Mouse (Mus musculus) testis, adult 2 months (tissue): ENCODE data around the gene Cntnap5c.

Source experiments
- CTCF ChIP-seq: fragments of 200-500 bp; IDR thresholded peaks from 2 replicates; pipeline ENCODE4 v1.5.1; 2012; ENCODE audit warnings: low read depth, mild to moderate bottlenecking, inconsistent platforms, low read length, moderate library complexity; ENCODE audit not compliant: control insufficient read depth, insufficient read depth, insufficient replicate concordance
- POLR2A ChIP-seq: fragments of 200-500 bp; IDR thresholded peaks from 2 replicates; pipeline ENCODE4 v1.6.1; 2012; ENCODE audit warnings: low read depth, mild to moderate bottlenecking, inconsistent platforms, low read length, moderate library complexity; ENCODE audit not compliant: control insufficient read depth

DNA sequence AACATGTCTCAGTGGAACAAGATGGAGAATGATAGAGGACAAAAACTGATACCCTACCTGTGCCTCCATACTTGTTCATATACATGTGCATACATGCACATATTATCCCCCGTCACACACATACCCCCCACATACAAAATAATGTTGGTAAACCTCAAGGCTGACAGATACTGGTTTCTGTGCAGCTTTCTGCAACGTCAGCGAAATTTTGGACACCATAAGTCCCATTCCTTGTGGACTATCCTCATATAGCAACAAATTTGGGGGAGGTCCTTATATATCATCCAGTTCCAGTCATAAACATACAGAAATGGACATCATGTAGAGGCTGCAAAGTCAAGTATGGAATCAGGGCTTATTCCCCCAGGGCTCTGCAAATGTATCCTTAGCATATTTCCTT is 338.5 kb downstream of the Cntnap5c start:
- TF ChIP-seq POLR2A, result no peak
- TF ChIP-seq CTCF, result no peak
